Mouse (Mus musculus) cerebellum, adult 9-11 months (tissue): Measurements from ENCODE around the gene Nt5dc2.

Experiments
- DNase-seq: peaks from one replicate; pipeline ENCODE4 v3.0.0; 2022

Nt5dc2 gene

GRCm38 (mm10) chr14:31134015-31135000, 3.5 kb downstream of the Nt5dc2 start:
- DNase-seq = no peak

- DNase-seq = no peak
Observed at GRCm38 (mm10) chr14:31135495-31136410, 4.9 kb downstream of the Nt5dc2 start.

GRCm38 (mm10) chr14:31136411-31137280, 5.8 kb downstream of the Nt5dc2 start:
- DNase-seq = no peak

GRCm38 (mm10) chr14:31137281-31137595, 6.4 kb downstream of the Nt5dc2 start:
- DNase-seq = no peak

- no peak for DNase-seq
Observed at GRCm38 (mm10) chr14:31137791-31138190, 6.9 kb downstream of the Nt5dc2 start.

GRCm38 (mm10) chr14:31138219-31138896, 7.5 kb downstream of the Nt5dc2 start:
- peak; percentile 57 for DNase-seq

GRCm38 (mm10) chr14:31138897-31139429, 8.1 kb downstream of the Nt5dc2 start:
- DNase-seq = no peak

- DNase-seq = no peak
Observed at GRCm38 (mm10) chr14:31139666-31140065, 8.8 kb downstream of the Nt5dc2 start.

- peak; percentile 11 for DNase-seq
Observed at GRCm38 (mm10) chr14:31140141-31140540, 9.3 kb downstream of the Nt5dc2 start.

GRCm38 (mm10) chr14:31141011-31141410, 10.2 kb downstream of the Nt5dc2 start:
- DNase-seq = peak; percentile 13

GRCm38 (mm10) chr14:31145694-31146093, 14.8 kb downstream of the Nt5dc2 start:
- no peak for DNase-seq

- no peak for DNase-seq
Observed at GRCm38 (mm10) chr14:31160196-31161150, 29.6 kb downstream of the Nt5dc2 start.

GRCm38 (mm10) chr14:31161191-31161590, 30.3 kb downstream of the Nt5dc2 start:
- no peak for DNase-seq

- DNase-seq = no peak
Observed at GRCm38 (mm10) chr14:31161638-31162037, 30.8 kb downstream of the Nt5dc2 start.

GRCm38 (mm10) chr14:31164067-31164466, 33.2 kb downstream of the Nt5dc2 start:
- DNase-seq = peak; percentile 88

GRCm38 (mm10) chr14:31165010-31165409, 34.2 kb downstream of the Nt5dc2 start:
- peak; percentile 64 for DNase-seq

GRCm38 (mm10) chr14:31165458-31165857, 34.6 kb downstream of the Nt5dc2 start:
- DNase-seq = no peak

GRCm38 (mm10) chr14:31165991-31166630, 35.3 kb downstream of the Nt5dc2 start:
- DNase-seq = peak; percentile 36

GRCm38 (mm10) chr14:31166827-31167226, 36.0 kb downstream of the Nt5dc2 start:
- peak; percentile 51 for DNase-seq

GRCm38 (mm10) chr14:31168425-31168824, 37.6 kb downstream of the Nt5dc2 start, which contains the start of gene Stab1:
Stab1 (minus strand) TSS chr14:31168641.
- no peak for DNase-seq
